Mouse (Mus musculus) B cell, adult 2 months (primary cell): ENCODE results near the gene Vps25.

Experiments used
- DNase-seq, 2 experiments: peaks; one replicate each; pipeline ENCODE4 v3.0.0; 2022

Gene Vps25

GRCm38 (mm10) chr11:101277381-101278222, 24.1 kb downstream of the Vps25 start:
- no peak for DNase-seq

- DNase-seq, result peak; percentile 75 to 79
Observed at GRCm38 (mm10) chr11:101278223-101279192, 25.0 kb downstream of the Vps25 start, which contains the start of the genes Cntd1 and Coa3. TSS of gene Cntd1 (plus strand) at chr11:101279012. TSS of gene Coa3 (minus strand) at chr11:101279114.

- no peak for DNase-seq
Observed at GRCm38 (mm10) chr11:101279193-101279569, 25.7 kb downstream of the Vps25 start.

- no peak for DNase-seq
Observed at GRCm38 (mm10) chr11:101280837-101281236, 27.3 kb downstream of the Vps25 start.

- no peak for DNase-seq
Observed at GRCm38 (mm10) chr11:101282896-101283295, 29.4 kb downstream of the Vps25 start.

GRCm38 (mm10) chr11:101283805-101284204, 30.3 kb downstream of the Vps25 start:
- DNase-seq, result no peak

GRCm38 (mm10) chr11:101287306-101287705, 33.8 kb downstream of the Vps25 start:
- no peak for DNase-seq

GRCm38 (mm10) chr11:101291231-101291630, 37.7 kb downstream of the Vps25 start:
- DNase-seq, result no peak

- DNase-seq, result no peak
Observed at GRCm38 (mm10) chr11:101295191-101295590, 41.7 kb downstream of the Vps25 start.

- DNase-seq, result peak in 1 of 2 experiments; percentile 18
Observed at GRCm38 (mm10) chr11:101300881-101301280, 47.4 kb downstream of the Vps25 start.

GRCm38 (mm10) chr11:101301299-101302003, 47.9 kb downstream of the Vps25 start:
- no peak for DNase-seq

- peak; percentile 97 to 98 for DNase-seq
Observed at GRCm38 (mm10) chr11:101302004-101302798, 48.7 kb downstream of the Vps25 start, which contains the start of gene Becn1. TSS of gene Becn1 (minus strand) at chr11:101302286.

GRCm38 (mm10) chr11:101307744-101308143, 54.2 kb downstream of the Vps25 start:
- DNase-seq, result no peak
